Mouse (Mus musculus) ovary, adult 18-20 months (tissue): ENCODE data around the gene Rbms1.

Experiments used
- DNase-seq: peaks from one replicate; pipeline ENCODE4 v3.0.0; 2022; ENCODE audit warnings: low spot score, mixed read lengths

Rbms1 gene

DNA sequence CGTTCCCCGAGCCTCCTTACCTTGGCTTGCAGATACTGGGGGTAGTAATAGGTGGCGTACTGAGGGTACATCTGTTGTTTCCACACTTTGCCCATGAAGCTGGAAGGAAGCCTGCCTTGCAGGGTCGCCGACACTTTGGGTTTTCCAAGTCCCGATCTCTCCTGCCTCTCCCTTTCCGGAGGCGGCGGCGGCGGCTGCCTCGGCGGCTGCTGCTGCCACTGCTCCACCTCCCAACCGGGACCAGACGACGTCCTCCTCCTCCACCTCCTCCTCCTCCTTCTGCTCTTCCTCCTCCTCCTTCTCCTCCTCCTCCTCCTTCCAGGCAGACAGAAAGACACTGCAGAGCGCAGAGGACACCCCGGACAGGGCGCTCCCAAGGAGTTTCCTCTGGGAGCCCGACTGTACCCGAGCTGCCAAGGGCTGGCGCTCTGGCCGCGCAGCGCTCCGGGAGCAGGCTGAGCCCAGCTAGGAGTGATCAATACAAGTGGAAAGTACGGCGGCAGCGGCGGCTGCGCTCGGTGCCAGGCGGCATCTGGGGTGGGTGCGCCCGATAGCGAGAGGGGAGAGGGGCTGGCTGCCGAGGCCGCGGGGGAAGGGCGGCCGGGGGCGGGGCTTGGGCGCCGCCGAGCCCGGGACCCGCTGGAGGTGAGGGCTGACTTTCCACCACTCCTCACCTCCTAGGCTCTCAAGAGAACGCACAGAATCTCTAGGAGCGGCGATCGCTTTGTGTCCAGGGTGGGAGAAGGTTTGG is at the start of gene Rbms1:
TSS of gene Rbms1 (minus strand) at position 522 of the 751 bp plus-strand sequence.
- peak; percentile 67 for DNase-seq

DNA sequence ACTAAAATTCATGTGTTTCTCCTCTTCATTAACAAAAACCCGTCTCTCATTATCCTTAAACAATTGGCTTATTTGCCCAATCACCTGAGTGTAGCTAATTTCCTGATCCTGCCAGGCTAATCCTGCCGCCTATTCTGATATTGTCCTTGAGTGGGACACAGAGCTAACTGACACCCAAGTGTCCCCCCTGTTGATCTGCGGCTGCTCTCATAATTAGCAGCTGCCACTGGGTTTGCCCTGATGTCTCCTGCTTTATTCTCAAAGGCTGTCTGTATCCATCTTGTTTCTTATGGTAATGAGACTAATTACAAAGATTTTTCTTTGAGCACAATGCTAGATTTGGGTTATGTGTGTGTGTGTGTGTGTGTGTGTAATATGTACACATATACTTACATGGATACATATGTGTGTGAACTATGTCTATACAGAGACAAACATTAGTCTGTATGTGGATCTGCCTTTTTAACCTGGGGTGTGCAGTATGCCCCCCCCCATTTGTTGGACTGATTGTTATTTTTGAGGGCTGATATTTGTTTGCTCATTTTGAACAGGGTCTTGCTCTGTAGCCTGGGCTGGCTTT is 49.3 kb upstream of the Rbms1 start:
- DNase-seq: no peak

DNA sequence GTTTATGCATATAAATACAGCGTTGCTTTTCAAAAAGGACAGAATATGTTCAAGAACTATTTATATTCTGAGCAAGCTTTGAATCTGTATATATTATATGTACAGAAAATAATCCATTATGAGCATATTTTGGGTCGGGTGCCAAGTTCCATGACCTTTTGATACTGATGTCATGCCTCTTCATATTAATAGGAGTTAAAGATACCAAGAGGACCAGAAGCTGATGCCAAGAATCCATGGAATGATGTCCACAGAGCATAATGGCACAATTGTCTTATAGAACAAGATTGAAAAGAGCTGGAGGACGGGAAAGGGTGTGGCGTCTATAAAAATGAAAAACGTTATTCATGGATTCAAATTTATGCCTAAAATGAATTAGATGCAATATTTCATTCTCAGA is 23.3 kb upstream of the Rbms1 start:
- DNase-seq: no peak

DNA sequence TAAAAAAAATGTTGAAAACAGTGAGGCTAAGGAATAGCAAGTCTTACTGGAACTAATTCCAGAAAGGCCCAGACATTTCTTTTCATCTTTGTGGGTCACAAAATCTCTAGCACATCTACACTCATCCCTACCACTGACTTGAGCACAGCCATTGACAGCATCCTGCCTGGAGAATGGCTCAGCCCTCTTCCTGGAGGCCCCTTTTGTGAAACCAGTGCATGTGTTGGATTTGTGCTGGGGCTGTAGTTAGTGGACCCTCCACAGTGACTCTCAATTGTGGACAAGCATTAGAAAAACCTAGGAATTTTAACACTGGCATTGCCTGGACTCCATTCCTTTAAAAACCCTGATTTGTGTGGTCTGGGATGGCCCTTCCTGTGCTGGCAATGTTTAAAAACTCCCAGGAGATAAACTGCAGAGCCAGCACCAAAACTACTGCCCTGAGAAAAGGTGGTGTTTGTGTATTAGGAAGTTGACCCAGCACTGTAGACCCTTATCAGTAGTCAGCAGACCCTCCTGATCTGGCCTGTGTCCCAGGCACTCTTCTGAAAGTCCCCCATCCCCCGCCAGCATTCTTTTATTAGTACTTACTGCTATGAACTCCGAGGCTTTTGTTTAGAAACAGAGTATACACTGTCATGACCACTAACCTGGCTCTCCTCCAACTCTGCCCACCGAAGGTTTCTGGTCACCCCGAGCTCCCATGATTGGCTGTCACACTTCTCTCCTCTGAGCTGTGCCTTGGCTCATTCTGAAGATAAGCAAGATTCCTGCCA is 15.7 kb upstream of the Rbms1 start:
- DNase-seq: peak; percentile 10

DNA sequence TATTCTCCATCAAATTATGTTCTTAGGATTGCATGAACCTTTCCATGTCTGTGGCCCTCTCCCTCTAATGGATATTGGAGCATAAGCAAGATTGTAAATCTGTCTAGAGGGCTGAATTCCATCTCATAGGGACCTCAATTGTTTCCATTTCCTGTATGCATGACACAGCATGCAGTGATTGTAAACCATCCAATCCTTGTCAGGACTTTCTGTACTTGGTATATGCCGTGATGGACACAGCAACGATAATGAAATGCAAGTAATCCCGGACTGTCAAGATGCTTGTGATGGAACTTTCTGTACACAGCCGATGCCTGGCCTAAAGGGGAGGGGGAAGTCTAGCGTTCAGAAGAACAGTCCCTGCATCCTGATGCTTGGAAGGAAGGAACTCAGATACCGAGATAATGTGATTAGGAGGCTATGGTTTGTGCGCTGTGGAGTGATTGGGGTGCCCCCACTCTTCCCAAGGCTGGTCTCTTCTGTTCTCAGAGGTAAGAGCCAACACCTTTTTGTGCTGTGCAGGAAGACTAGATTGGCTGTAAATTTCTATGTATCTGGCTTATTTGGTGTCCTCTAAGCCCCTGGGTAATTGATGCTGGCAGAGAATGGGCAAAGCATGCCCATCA is 9.3 kb upstream of the Rbms1 start:
- DNase-seq: no peak

DNA sequence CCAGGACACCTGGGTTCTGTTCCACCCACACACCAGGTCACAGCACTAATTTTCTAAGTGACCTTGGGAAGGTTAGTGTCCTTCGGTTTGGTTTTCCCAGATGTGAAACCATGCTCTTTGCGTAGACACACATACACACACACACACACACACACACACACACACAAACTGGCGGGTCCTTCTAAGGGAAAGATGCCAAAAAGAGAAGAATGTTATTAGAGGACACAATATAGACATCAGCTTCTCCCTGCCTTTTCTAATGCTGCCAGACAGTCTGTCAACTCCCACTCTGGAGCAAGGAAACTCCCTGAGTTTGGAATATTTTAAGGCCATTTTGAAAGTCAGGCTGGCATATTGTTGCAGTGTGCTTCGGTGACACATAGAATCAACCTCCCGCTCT is 624 bp upstream of the Rbms1 start:
- DNase-seq: no peak

DNA sequence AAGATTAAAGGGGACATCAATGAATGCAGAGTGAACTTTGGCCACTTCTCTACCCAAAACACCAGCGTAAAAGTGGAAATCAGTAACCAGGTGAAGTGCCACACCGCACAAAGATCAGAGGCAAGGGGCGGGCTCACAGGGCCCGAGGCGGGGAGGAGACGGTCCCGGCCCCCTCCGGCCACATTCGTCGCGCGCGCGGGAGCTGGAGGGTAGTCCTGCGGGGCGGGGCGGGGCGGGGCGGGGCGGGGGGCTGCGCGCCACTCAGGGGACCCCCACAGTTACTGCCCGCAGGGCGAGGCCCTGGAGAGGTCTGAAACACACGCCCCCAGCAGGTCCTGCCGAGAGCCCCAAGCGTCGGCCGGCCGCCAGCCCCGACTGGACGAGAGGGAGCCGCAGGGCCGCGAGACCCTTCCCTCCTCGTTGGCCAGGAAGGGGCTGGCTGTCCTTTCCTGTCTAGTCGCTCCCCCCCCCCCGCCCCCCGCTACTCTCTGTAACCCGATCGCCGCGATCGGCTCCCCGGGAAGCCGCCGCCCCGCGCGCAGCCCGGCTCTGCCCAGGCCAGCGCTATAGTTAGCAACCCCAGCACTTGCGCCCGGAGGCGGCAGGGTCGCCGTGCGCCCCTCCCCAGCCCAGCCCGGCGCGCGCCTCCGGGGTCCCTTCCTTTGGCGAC is 856 bp downstream of the Rbms1 start:
- DNase-seq: peak; percentile 44

DNA sequence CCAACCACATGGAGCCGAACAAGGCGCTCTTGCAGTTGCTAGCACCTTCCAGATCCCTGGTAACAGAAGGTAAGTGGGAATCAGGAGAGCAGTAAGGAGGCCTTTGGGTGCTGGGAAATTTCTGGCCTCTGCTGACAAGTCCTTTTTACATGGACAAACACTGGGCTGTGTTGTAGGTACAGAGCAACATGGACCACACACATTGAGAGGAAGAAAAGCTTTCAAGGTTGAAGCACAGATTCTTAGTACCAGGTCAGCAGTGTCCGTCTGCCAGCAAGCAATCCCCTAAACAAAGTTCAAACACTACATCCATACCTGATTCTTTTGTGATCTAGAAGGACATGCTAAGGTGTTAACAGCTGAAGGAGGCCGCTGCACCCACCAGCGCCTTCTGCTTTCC is 1.7 kb downstream of the Rbms1 start:
- DNase-seq: no peak

DNA sequence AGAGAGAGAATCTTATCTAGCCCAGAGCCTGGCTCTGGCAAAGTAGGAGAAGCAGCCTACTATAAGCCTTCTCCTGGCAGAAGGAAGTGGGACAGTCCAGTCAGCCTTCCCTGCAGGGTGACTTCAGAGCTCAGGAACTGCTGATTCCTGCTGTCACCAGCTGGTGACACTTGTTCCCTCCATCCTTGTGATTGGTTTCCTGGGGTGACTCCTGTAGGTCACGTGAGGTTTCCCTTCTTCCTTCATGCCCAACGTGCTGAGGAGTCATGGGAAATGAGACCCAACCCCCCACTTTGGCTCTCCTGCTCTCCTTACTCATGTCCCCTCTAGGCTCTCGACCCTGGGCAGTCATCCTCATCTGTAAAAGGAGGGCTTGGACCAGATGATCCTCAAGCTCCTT is 14.8 kb downstream of the Rbms1 start:
- DNase-seq: no peak

DNA sequence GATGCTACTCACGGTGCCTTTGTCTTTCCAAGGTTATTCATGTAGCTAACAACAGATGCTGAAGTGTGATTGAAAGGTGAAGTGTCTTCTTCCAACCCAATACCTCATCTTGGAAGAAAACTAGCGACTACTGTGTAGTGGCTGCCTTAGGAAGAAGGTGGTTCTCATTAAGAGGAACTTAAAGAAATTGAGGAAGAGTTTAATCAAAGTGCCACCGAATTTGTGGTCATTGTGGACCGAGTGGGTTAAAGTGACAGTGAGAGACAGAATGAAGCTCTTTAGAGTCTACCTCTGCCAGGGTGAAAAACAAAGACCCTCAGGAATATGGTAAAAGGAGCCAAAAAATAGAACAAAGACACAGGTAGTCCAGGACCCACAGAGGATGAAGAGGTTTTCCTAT is 15.2 kb downstream of the Rbms1 start:
- DNase-seq: no peak

DNA sequence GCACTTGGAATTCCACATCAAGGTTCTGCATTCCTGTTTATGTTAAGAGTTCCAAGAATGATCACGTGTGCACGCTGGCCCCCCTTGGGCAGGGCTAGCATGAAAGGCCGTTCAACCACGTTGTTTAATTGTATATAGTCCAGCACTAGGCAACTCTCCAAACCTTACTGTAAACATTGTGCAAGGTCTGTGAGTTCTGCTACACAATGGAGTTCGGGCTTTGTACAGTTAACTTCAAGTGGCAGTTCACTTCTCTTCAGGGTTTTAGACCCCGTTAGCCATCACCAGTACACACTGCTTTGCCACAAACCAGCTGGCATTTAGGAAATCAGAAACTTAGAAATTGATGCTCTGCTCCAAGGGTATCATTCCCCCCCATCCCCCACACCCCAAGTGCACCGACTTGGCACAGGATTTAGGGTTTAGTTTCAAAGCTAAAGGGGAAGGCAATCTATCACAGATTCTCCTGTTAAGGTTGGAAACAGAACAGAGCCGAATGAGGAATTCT is 22.5 kb downstream of the Rbms1 start:
- peak; percentile 47 for DNase-seq

DNA sequence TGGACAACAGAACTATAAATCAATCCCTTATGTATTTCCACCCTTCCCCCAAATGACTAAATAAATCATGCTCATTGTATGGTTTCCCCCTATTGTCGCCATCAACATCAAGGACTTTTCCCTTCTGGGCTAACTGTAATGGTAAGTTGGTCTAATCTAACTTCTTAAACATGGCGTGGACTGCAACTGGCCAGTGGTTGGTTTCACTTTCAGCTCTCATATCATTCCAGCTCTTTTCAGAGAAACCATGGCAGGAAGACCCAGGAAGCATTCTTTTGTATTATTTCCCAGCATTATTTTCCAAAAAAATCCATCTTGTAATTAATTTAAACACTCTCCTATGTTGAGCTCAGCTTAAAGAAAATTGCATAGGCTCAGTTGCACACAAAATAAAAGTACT is 23.0 kb downstream of the Rbms1 start:
- DNase-seq: no peak

DNA sequence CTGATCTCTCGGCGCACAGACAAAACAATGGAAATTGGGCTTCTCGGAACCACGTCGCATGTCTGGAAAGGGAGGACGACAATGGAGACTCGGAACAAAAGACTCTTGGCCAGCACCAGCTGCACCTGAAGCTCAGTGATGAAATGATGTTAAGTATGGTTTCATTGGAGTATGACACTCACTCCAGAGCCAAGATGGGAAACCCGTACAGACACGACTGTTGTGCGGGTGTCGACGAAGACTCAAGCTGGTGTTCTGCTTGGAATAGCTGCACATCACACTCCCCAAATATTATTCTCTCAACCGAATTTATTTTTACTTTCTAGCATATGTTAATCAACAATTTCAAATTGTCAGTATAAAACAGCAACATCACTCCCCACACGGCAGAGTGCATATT is 26.1 kb downstream of the Rbms1 start:
- no peak for DNase-seq

DNA sequence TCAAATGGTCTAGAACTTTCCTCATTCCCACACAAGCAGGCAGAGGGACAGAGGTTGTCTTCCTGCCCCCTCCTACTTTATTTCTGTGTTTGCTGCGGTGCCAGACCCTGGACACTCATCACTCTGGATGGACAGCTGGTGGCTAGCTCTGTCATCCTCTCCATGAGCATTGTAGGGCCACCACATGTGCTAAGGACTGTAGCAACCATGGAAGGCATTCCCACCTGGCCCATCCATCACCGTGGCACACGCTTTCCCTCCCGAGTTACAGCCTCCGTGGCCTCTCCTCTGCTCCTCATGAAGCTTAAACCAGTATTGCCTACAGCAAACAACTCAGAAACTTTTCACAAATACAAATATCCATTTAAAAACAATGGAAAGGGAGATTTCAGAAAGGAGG is 34.0 kb downstream of the Rbms1 start:
- no peak for DNase-seq

DNA sequence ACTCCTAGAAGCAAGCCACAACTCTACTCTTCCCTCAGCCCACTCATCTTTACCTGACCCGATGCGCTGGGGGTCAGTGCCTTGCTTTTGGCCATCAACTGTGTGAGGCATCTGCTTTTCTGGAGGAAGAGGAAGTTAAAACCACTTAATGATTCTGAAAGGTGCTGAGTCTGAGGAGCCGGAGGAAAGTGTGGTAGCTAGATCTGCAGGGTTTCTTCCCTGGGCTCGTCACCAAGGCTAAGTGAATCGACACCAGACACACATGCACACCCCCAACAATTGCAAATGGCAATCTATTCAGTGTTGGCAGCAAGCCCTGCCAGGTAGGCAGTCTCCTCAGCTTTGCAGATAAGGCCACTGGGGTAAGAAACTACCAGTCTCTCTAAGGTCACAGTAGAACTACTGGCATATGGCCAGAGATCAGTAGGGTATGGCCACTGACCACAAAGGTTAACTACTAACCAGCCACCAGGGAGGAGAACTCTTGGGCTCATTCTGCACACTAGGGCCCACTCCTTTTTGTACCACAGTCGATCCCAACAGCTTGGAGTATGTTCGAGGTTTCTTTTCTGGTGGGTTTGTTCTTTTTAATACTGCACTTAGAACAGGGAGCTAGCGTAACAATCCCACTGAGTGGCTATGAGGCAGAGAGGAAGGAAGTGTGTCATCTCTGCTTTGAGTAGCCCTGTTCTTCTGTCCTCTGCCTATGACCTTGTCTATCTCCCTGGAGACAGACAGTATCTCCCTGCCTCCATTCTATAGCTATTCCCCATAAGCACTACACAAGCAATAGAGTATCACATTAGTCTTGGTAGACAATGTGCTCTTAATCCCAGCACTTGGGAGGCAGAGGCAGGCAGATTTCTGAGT is 34.9 kb downstream of the Rbms1 start:
- no peak for DNase-seq

DNA sequence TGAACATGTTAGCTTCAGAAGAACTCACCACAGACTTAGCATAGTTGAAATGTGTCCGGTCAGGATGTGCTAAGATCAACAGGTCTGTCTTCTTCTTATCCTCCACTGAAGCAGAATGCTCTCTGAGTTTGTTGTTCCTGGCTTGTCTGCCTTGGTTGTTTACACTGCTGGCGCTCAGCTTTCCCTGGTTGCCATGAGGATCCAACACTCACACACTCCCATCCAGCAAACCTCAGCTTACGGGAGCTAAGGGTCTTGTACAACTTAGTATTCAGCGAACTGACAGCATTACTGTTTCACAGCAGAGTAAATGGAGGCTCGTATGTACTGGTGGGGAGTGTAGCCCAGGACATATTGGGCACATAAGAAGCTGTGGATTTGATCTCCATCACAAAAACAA is 37.9 kb downstream of the Rbms1 start:
- DNase-seq: no peak

DNA sequence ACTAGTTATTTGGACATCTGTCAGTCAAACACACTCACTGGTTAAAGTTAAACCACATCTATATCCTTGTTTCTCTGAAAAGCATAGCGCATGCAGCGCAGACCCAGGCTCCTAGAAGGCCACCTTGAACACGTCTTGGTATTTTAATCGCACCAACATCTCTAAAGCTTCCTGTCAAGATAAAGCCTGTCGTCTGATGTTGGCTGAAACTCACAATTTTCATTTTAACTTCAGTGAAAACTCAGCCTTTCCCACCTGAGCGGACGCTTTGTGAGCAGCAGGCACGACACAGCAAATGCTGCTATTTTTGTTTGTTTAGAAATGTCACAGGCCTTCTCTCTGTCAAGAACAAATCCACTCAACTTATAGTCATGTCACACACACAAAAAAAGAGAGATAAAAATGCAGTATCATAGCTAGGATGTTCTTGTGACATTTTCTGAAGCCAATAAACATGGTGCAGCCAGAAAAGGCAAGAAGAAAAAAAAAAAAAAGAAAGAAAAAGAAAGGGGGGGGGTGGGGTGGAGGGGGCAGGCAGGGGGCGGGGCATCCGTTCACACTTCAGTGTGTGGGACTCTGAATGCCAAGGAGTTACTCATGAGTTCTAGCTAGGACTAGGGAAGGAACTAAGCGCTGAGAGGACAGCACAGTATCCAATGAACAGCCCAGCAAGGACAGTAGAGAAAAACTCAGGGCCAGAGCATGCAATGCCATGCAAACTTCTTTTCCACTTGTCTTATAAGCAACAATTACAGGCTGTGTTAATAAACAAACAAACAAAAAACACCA is 39.0 kb downstream of the Rbms1 start:
- no peak for DNase-seq

DNA sequence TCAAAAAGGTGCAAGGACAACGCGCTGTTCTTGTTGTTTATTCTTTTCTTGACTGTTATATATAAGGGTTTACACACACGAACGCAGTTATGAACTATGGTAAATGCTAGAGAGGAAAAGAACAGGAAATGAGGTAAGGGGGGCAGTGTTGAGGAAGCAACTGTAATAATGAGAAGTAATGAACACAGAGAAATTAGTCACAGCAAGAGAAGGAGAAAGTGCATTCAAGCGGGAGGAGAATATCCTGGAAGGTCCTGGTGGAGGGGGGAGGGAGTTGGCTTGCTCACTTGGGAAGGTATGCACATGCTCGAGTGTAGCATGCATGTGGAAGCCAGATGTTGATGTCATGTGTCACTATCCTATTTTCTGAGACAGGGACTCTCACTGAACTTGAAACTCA is 39.9 kb downstream of the Rbms1 start:
- no peak for DNase-seq

DNA sequence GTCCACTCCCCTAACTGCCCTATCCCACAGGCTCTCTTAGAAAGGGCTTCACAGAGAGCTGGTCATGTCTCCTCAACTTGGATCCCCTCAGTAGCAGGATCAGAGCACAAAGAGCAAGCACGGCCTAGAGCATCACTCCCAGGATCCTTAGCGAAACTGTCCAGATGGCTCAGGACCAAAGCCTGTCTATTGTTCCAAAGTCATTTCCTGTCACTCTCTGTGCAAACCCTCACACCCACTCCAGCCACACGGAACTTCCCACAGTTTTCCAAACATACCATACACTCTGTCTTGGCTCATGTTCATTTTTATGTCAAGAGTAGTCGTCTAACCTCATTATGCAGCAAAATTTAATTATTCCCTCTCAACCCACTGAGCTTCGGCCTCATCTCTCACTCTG is 40.6 kb downstream of the Rbms1 start:
- no peak for DNase-seq

DNA sequence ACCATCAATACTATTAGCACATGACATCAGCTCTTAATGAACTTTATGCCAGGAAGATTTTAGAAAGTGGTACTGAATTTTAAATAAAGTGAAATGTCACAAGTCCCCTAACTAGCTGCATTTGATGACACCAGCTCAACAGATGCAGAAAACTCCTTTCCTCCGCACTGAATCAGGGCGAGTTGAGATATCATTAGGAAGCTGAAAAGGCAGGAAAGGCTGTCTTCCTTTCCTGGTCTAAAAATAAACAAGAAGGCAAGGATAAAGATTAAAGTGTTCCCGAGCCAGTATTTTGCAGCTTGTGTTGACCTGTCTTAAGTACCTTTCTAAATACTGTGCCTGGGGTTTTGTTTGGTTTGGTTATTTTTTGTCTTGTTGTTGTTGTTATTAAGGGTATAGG is 42.9 kb downstream of the Rbms1 start:
- no peak for DNase-seq
